Mouse (Mus musculus) lung, postnatal 0 days (tissue): ENCODE measurements around the gene Ptpro.

Experiments used
- CTCF ChIP-seq: IDR thresholded peaks from 2 replicates; pipeline ENCODE4 v1.5.1; 2016; ENCODE audit warnings: antibody characterized with exemption, mild to moderate bottlenecking
- EP300 ChIP-seq: IDR thresholded peaks from 2 replicates; pipeline ENCODE4 v1.6.1; 2016; ENCODE audit warnings: antibody characterized with exemption, mild to moderate bottlenecking, control low read depth

GRCm38 (mm10) chr6:137456064-137456463 lies 203.9 kb downstream of the Ptpro start:
- TF ChIP-seq CTCF (no peak), EP300 (no peak)
